Mouse (Mus musculus): ENCODE measurements around the gene Gprc5d. TPM values are rescaled to one million over a fixed set of nuclear protein-coding genes. Genes with fewer than 3 reads are reported as not detected.

The Gprc5d gene
- not detected in 2 replicates for total RNA-seq (2014; fragmentation: Nextera tagmentation)
- total RNA-seq (2017): not detected in 2 replicates

GRCm38 (mm10) chr6:135118183-135118582, at the start of gene Gprc5d:
Gprc5d (minus strand) TSS chr6:135118283.
- no peak for ATAC-seq (replicated peaks; ENCODE audit: poor library complexity, severe bottlenecking)

GRCm38 (mm10) chr6:135166712-135167111, 48.6 kb upstream of the Gprc5d start:
- no peak for ATAC-seq (replicated peaks; ENCODE audit: poor library complexity, severe bottlenecking)

GRCm38 (mm10) chr6:135166262-135166661, 48.2 kb upstream of the Gprc5d start:
- no peak for ATAC-seq (replicated peaks; ENCODE audit: poor library complexity, severe bottlenecking)

- ATAC-seq (replicated peaks; ENCODE audit: poor library complexity, severe bottlenecking): no peak
Measured at GRCm38 (mm10) chr6:135165706-135166105, 47.6 kb upstream of the Gprc5d start.

GRCm38 (mm10) chr6:135165191-135165590, 47.1 kb upstream of the Gprc5d start:
- ATAC-seq (replicated peaks; ENCODE audit: poor library complexity, severe bottlenecking): no peak

- no peak for ATAC-seq (replicated peaks; ENCODE audit: poor library complexity, severe bottlenecking)
Measured at GRCm38 (mm10) chr6:135162861-135163260, 44.8 kb upstream of the Gprc5d start.

GRCm38 (mm10) chr6:135162311-135162710, 44.2 kb upstream of the Gprc5d start:
- no peak for ATAC-seq (replicated peaks; ENCODE audit: poor library complexity, severe bottlenecking)

GRCm38 (mm10) chr6:135161356-135161755, 43.3 kb upstream of the Gprc5d start:
- peak; percentile 85 for ATAC-seq (replicated peaks; ENCODE audit: poor library complexity, severe bottlenecking)

GRCm38 (mm10) chr6:135158509-135158908, 40.4 kb upstream of the Gprc5d start:
- no peak for ATAC-seq (replicated peaks; ENCODE audit: poor library complexity, severe bottlenecking)

- no peak for ATAC-seq (replicated peaks; ENCODE audit: poor library complexity, severe bottlenecking)
Measured at GRCm38 (mm10) chr6:135157496-135157895, 39.4 kb upstream of the Gprc5d start.

- no peak for ATAC-seq (replicated peaks; ENCODE audit: poor library complexity, severe bottlenecking)
Measured at GRCm38 (mm10) chr6:135156597-135156996, 38.5 kb upstream of the Gprc5d start.

- ATAC-seq (replicated peaks; ENCODE audit: poor library complexity, severe bottlenecking): no peak
Measured at GRCm38 (mm10) chr6:135153719-135154118, 35.6 kb upstream of the Gprc5d start.

GRCm38 (mm10) chr6:135150311-135150710, 32.2 kb upstream of the Gprc5d start:
- ATAC-seq (replicated peaks; ENCODE audit: poor library complexity, severe bottlenecking): peak; percentile 82

- no peak for ATAC-seq (replicated peaks; ENCODE audit: poor library complexity, severe bottlenecking)
Measured at GRCm38 (mm10) chr6:135149722-135150121, 31.6 kb upstream of the Gprc5d start.

- ATAC-seq (replicated peaks; ENCODE audit: poor library complexity, severe bottlenecking): no peak
Measured at GRCm38 (mm10) chr6:135149175-135149574, 31.1 kb upstream of the Gprc5d start.

- peak; percentile 50; the same call in 1 of the 2 replicates for ATAC-seq (replicated peaks; ENCODE audit: poor library complexity, severe bottlenecking)
Measured at GRCm38 (mm10) chr6:135148506-135148905, 30.4 kb upstream of the Gprc5d start.

- ATAC-seq (replicated peaks; ENCODE audit: poor library complexity, severe bottlenecking): no peak
Measured at GRCm38 (mm10) chr6:135145976-135146375, 27.9 kb upstream of the Gprc5d start.

GRCm38 (mm10) chr6:135144516-135144915, 26.4 kb upstream of the Gprc5d start:
- ATAC-seq (replicated peaks; ENCODE audit: poor library complexity, severe bottlenecking): peak; percentile 73

GRCm38 (mm10) chr6:135143151-135143550, 25.1 kb upstream of the Gprc5d start:
- ATAC-seq (replicated peaks; ENCODE audit: poor library complexity, severe bottlenecking): no peak

- ATAC-seq (replicated peaks; ENCODE audit: poor library complexity, severe bottlenecking): no peak
Measured at GRCm38 (mm10) chr6:135141451-135142147, 23.5 kb upstream of the Gprc5d start.

- no peak for ATAC-seq (replicated peaks; ENCODE audit: poor library complexity, severe bottlenecking)
Measured at GRCm38 (mm10) chr6:135138746-135139145, 20.7 kb upstream of the Gprc5d start.

- ATAC-seq (replicated peaks; ENCODE audit: poor library complexity, severe bottlenecking): no peak
Measured at GRCm38 (mm10) chr6:135138207-135138606, 20.1 kb upstream of the Gprc5d start.
